Mouse (Mus musculus) hindbrain, embryonic 11.5 days (tissue): ENCODE results near the gene Gm20547. TPM values are rescaled to one million over a fixed set of nuclear protein-coding genes. Genes with fewer than 3 reads are reported as not detected.

Experiments
- ATAC-seq: fragments of 200-750 bp; cut with Nextera tagmentation; 2 replicates; pipeline ENCODE4 v1.8.0; 2017; ENCODE audit warnings: mild to moderate bottlenecking, moderate TSS enrichment, moderate library complexity; ENCODE audit not compliant: low FRiP score
- DNase-seq: peaks from one replicate; pipeline ENCODE4 v3.0.0-alpha.2; 2015; ENCODE audit warnings: low spot score
- H3K27ac ChIP-seq: fragments of 300-500 bp; sonication (generic); 2 replicates; pipeline ENCODE4 v1.5.1; 2014; ENCODE audit warnings: mild to moderate bottlenecking, low read depth, low read length
- H3K27me3 ChIP-seq: fragments of 300-500 bp; sonication (generic); 2 replicates; pipeline ENCODE4 v1.6.1; 2014; ENCODE audit warnings: mild to moderate bottlenecking, low read length, moderate library complexity, mixed read lengths; ENCODE audit not compliant: control insufficient read depth, insufficient read depth
- H3K36me3 ChIP-seq: fragments of 300-500 bp; sonication (generic); 2 replicates; pipeline ENCODE4 v1.6.1; 2014; ENCODE audit warnings: mild to moderate bottlenecking, low read length, moderate library complexity, mixed read lengths; ENCODE audit not compliant: control insufficient read depth, insufficient read depth
- H3K4me1 ChIP-seq: fragments of 300-500 bp; sonication (generic); replicated peaks from 2 replicates; pipeline ENCODE4 v1.6.1; 2014; ENCODE audit warnings: low read length, mixed read lengths; ENCODE audit not compliant: control insufficient read depth, insufficient read depth
- H3K4me2 ChIP-seq: fragments of 300-500 bp; sonication (generic); replicated peaks from 2 replicates; pipeline ENCODE4 v1.6.1; 2014; ENCODE audit warnings: mild to moderate bottlenecking, low read depth, low read length
- H3K4me3 ChIP-seq: fragments of 300-500 bp; sonication (generic); 2 replicates; pipeline ENCODE4 v1.5.1; 2014; ENCODE audit warnings: low read depth, low read length
- H3K9ac ChIP-seq: fragments of 300-500 bp; sonication (generic); 2 replicates; pipeline ENCODE4 v1.6.1; 2014; ENCODE audit warnings: low read depth, low read length
- H3K9me3 ChIP-seq: fragments of 300-500 bp; sonication (generic); 2 replicates; pipeline ENCODE4 v1.6.1; 2016; ENCODE audit warnings: low read length; ENCODE audit not compliant: control insufficient read depth
- WGBS: fragments of 180-500 bp; shearing (Covaris S2); extraction: QIAGEN DNeasy Blood & Tissue Kit; methylation state at CpG from one replicate; pipeline ENCODE4 v1.1.7; 2014; 5-methylcytosine and 5-hydroxymethylcytosine counted together
- polyA plus RNA-seq: library from polyadenylated mRNA; unstranded; fragments of >200 nt; fragmentation: Nextera tagmentation; extraction: Ambion mirVana; gene quantifications from 2 replicates; pipeline ENCODE4 v1.2.1, GENCODE M21; 2014

The Gm20547 gene
- polyA plus RNA-seq, 1 experiment from 2014 or later, result not detected

- H3K4me3 ChIP-seq, result no peak overlapping the region
- H3K36me3 ChIP-seq, result 0 out of 2 replicates have a peak, but pooled peaks cover 2% of the 10 kb centered on the region
- ATAC-seq (no peak), DNase-seq (no peak)
- H3K27ac ChIP-seq, result no peak overlapping the region
- H3K9ac ChIP-seq, result no peak overlapping the region
- WGBS, result 93% methylated on average over 3 of the region's 3 CpGs
- no peak overlapping the region for H3K4me2 ChIP-seq
- no peaks in the 10 kb centered on the region for H3K9me3 ChIP-seq
- peaks cover 5% of the 10 kb centered on the region; the same call in 1 of the 2 replicates for H3K4me1 ChIP-seq
- no peaks in the 10 kb centered on the region for H3K27me3 ChIP-seq
Observed at GRCm38 (mm10) chr17:34854761-34855160, 27.1 kb downstream of the Gm20547 start.

GRCm38 (mm10) chr17:34853511-34853910 is 28.3 kb downstream of the Gm20547 start:
- WGBS, result 82% methylated on average over 8 of the region's 8 CpGs
- Histone ChIP-seq H3K27ac (no peak overlapping the region), H3K36me3 (0 out of 2 replicates have a peak, but pooled peaks cover 2% of the 10 kb centered on the region), H3K4me3 (no peak overlapping the region), H3K9ac (no peak overlapping the region), H3K4me2 (no peak overlapping the region), H3K27me3 (no peaks in the 10 kb centered on the region), H3K9me3 (no peaks in the 10 kb centered on the region), H3K4me1 (peaks cover 5% of the 10 kb centered on the region; the same call in 1 of the 2 replicates)
- DNase-seq, result no peak
- no peak for ATAC-seq

- Histone ChIP-seq H3K9ac (peak overlapping the region; percentile 87), H3K27ac (0 out of 2 replicates have a peak overlapping the region, but pooled peaks have one; percentile 24), H3K4me1 (peaks cover 5% of the 10 kb centered on the region; the same call in 1 of the 2 replicates), H3K27me3 (no peaks in the 10 kb centered on the region), H3K4me3 (peak overlapping the region; percentile 92), H3K4me2 (peak overlapping the region; percentile 96), H3K36me3 (0 out of 2 replicates have a peak, but pooled peaks cover 7% of the 10 kb centered on the region), H3K9me3 (no peaks in the 10 kb centered on the region)
- ATAC-seq, result peak; percentile 69
- WGBS, result 2% methylated on average over 25 of the region's 25 CpGs
- DNase-seq, result no peak
Observed at GRCm38 (mm10) chr17:34850517-34851125, 31.2 kb downstream of the Gm20547 start.

GRCm38 (mm10) chr17:34849722-34850516 is 31.9 kb downstream of the Gm20547 start, which contains the start of the genes Skiv2l and Nelfe:
Gene Skiv2l (minus strand): TSS chr17:34850210.
Gene Nelfe (plus strand): TSS chr17:34850391.
- H3K27ac ChIP-seq, result 0 out of 2 replicates have a peak within 1 kb of the TSS, but pooled peaks have one; percentile 24
- no peaks in the 10 kb centered on the region for H3K9me3 ChIP-seq
- H3K9ac ChIP-seq, result peak within 1 kb of the TSS; percentile 87
- H3K4me2 ChIP-seq, result peak within 1 kb of the TSS; percentile 96
- DNase-seq, result peak; percentile 99
- 0 out of 2 replicates have a peak, but pooled peaks cover 7% of the 10 kb centered on the region for H3K36me3 ChIP-seq
- ATAC-seq, result peak; percentile 97
- peaks cover 5% of the 10 kb centered on the region; the same call in 1 of the 2 replicates for H3K4me1 ChIP-seq
- H3K4me3 ChIP-seq, result peak within 1 kb of the TSS; percentile 92
- no peaks in the 10 kb centered on the region for H3K27me3 ChIP-seq
- WGBS, result 0% methylated on average over 60 of the region's 65 CpGs

- Histone ChIP-seq H3K9ac (no peak overlapping the region), H3K27me3 (no peaks in the 10 kb centered on the region), H3K4me3 (no peak overlapping the region), H3K4me1 (peaks cover 5% of the 10 kb centered on the region; the same call in 1 of the 2 replicates), H3K27ac (no peak overlapping the region), H3K9me3 (no peaks in the 10 kb centered on the region), H3K36me3 (0 out of 2 replicates have a peak, but pooled peaks cover 10% of the 10 kb centered on the region), H3K4me2 (no peak overlapping the region)
- 93% methylated on average over 7 of the region's 7 CpGs for WGBS
- DNase-seq (no peak), ATAC-seq (no peak)
Observed at GRCm38 (mm10) chr17:34847615-34848014, 34.2 kb downstream of the Gm20547 start.

GRCm38 (mm10) chr17:34847192-34847591 is 34.6 kb downstream of the Gm20547 start:
- H3K36me3 ChIP-seq, result 0 out of 2 replicates have a peak, but pooled peaks cover 10% of the 10 kb centered on the region
- H3K9ac ChIP-seq, result no peak overlapping the region
- H3K4me2 ChIP-seq, result no peak overlapping the region
- H3K27ac ChIP-seq, result no peak overlapping the region
- WGBS, result 95% methylated on average over 6 of the region's 6 CpGs
- no peak for ATAC-seq
- peaks cover 5% of the 10 kb centered on the region; the same call in 1 of the 2 replicates for H3K4me1 ChIP-seq
- no peak for DNase-seq
- no peak overlapping the region for H3K4me3 ChIP-seq
- H3K27me3 ChIP-seq, result no peaks in the 10 kb centered on the region
- no peaks in the 10 kb centered on the region for H3K9me3 ChIP-seq

GRCm38 (mm10) chr17:34844884-34845283 is 37.0 kb downstream of the Gm20547 start:
- Histone ChIP-seq H3K9ac (no peak overlapping the region), H3K4me3 (no peak overlapping the region), H3K27ac (no peak overlapping the region), H3K36me3 (peaks cover 17% of the 10 kb centered on the region; the same call in 1 of the 2 replicates), H3K4me2 (no peak overlapping the region), H3K27me3 (no peaks in the 10 kb centered on the region), H3K9me3 (no peaks in the 10 kb centered on the region), H3K4me1 (no peaks in the 10 kb centered on the region)
- WGBS, result 91% methylated on average over 13 of the region's 13 CpGs
- no peak for DNase-seq
- ATAC-seq, result no peak

GRCm38 (mm10) chr17:34840736-34841307 is 41.0 kb downstream of the Gm20547 start:
- no peaks in the 10 kb centered on the region for H3K27me3 ChIP-seq
- no peak overlapping the region for H3K4me3 ChIP-seq
- H3K9me3 ChIP-seq, result no peaks in the 10 kb centered on the region
- H3K27ac ChIP-seq, result no peak overlapping the region
- peaks cover 14% of the 10 kb centered on the region; the same call in 1 of the 2 replicates for H3K36me3 ChIP-seq
- peaks cover 10% of the 10 kb centered on the region for H3K4me1 ChIP-seq
- WGBS, result 79% methylated on average over 6 of the region's 6 CpGs
- H3K4me2 ChIP-seq, result no peak overlapping the region
- DNase-seq (no peak), ATAC-seq (no peak)
- no peak overlapping the region for H3K9ac ChIP-seq
